Mouse (Mus musculus) frontal cortex, postnatal 36 days (tissue): ENCODE measurements around the gene Usp49.
"Not testable (repeated sequence)": the region's sequence is repeated elsewhere in the genome, so short reads cannot be mapped to it uniquely, and the experiment has no call there.

ENCODE experiments used
- DNase-seq, 2 experiments: peaks; one replicate each; pipeline ENCODE4 v3.0.0; 2022; ENCODE audit warnings: low spot score in 2 of 2

Gene Usp49

GRCm38 (mm10) chr17:47630678-47631065, at the start of gene Usp49:
Gene Usp49, plus strand, starts transcription at chr17:47630690.
- DNase-seq: no peak

GRCm38 (mm10) chr17:47580962-47581361, 49.5 kb upstream of the Usp49 start:
- DNase-seq: no peak

GRCm38 (mm10) chr17:47588517-47588916, 42.0 kb upstream of the Usp49 start:
- no peak for DNase-seq

- DNase-seq: no peak
Measured at GRCm38 (mm10) chr17:47591073-47591472, 39.4 kb upstream of the Usp49 start.

- DNase-seq: peak; percentile 87 to 88
Measured at GRCm38 (mm10) chr17:47593215-47593853, 37.2 kb upstream of the Usp49 start.

GRCm38 (mm10) chr17:47593854-47594182, 36.7 kb upstream of the Usp49 start:
- DNase-seq: peak in 1 of 2 experiments; percentile 19

- no peak for DNase-seq
Measured at GRCm38 (mm10) chr17:47594183-47594968, 36.1 kb upstream of the Usp49 start.

- DNase-seq: no peak
Measured at GRCm38 (mm10) chr17:47594969-47595247, 35.6 kb upstream of the Usp49 start.

- no peak for DNase-seq
Measured at GRCm38 (mm10) chr17:47595248-47596161, 35.0 kb upstream of the Usp49 start.

- DNase-seq: no peak
Measured at GRCm38 (mm10) chr17:47596162-47596838, 34.2 kb upstream of the Usp49 start.

- no peak for DNase-seq
Measured at GRCm38 (mm10) chr17:47596839-47597164, 33.7 kb upstream of the Usp49 start.

- no peak for DNase-seq
Measured at GRCm38 (mm10) chr17:47597261-47597660, 33.2 kb upstream of the Usp49 start.

- peak in 1 of 2 experiments; percentile 36 for DNase-seq
Measured at GRCm38 (mm10) chr17:47597838-47598579, 32.5 kb upstream of the Usp49 start.

- DNase-seq: not testable (repeated sequence)
Measured at GRCm38 (mm10) chr17:47598580-47599304, 31.7 kb upstream of the Usp49 start.

GRCm38 (mm10) chr17:47599511-47600297, 30.8 kb upstream of the Usp49 start:
- DNase-seq: no peak

GRCm38 (mm10) chr17:47600601-47601388, 29.7 kb upstream of the Usp49 start:
- no peak for DNase-seq

GRCm38 (mm10) chr17:47601389-47601755, 29.1 kb upstream of the Usp49 start:
- DNase-seq: no peak

GRCm38 (mm10) chr17:47602289-47602688, 28.2 kb upstream of the Usp49 start:
- no peak for DNase-seq

GRCm38 (mm10) chr17:47606220-47606619, 24.3 kb upstream of the Usp49 start:
- no peak for DNase-seq
